Mouse (Mus musculus) hematopoietic multipotent progenitor cell, adult 10-12 weeks (in vitro differentiated cells): ENCODE data around the gene Raver2. TPM values are rescaled to one million over a fixed set of nuclear protein-coding genes. Genes with fewer than 3 reads are reported as not detected.

Experiments
- polyA plus RNA-seq: library from polyadenylated mRNA; stranded (reverse); fragments of >175 nt; gene quantifications from 2 replicates; pipeline ENCODE4 v1.2.3, GENCODE M21; 2012; ENCODE audit warnings: low replicate concordance

The Raver2 gene
- polyA plus RNA-seq, result 2.1 and 2.5 TPM in 2 replicates

DNA sequence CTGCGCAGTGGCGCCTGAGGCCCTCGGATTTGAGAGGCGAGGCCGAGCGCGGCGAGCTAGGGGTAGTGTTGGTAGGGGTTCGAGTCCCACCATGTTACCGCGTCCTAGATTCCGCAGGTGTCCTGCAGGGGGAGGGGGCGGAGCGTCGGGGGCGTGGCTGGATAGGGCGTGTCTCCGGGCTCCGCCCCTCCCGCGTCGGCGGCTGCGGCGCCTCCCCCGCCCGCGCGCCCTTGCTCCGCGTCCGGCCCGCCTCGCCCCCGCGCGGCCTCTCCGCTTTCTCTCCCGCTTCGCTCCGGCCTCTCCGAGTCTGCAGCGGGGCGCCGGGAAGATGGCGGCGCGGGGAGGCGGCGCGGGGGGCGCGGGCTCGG lies at the start of gene Raver2:
TSS of gene Raver2 (plus strand) at position 198 of the 368 bp plus-strand sequence.

DNA sequence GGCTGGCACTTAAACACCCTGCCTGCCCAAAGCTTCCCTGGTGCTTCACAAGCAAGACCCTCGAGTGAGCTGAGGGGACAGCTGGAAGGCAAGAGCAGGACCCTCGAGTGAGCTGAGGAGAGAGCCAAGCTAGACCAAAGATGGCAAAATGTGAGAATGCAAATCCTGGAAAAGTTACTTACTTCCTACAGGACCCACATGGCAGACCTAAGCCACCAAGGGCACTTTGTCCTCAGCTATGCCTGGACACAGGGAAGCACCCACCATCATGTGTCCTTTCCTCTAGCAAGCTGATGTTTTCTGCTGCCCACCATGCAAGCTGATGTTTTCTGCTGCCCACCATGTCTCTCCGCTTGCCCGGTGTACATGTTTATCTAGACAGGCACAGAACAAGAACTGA lies 48.2 kb upstream of the Raver2 start, which contains the start of gene Gm10577:
TSS of gene Gm10577 (minus strand) at position 101 of the 400 bp plus-strand sequence.

Other genes with a start within 250 kb of the Raver2 start
- not detected in 2 replicates for gene Gm10577, start 48.3 kb upstream of the Raver2 start, polyA plus RNA-seq
- gene Jak1, start 196.3 kb downstream of the Raver2 start, polyA plus RNA-seq, result 518 and 1,742 TPM in 2 replicates